Mouse (Mus musculus) lung, postnatal 0 days (tissue): ENCODE measurements around the gene Plk2. TPM values are rescaled to one million over a fixed set of nuclear protein-coding genes. Genes with fewer than 3 reads are reported as not detected.

Experiments used
- ATAC-seq: fragments of 200-750 bp; cut with Nextera tagmentation; 2 replicates; pipeline ENCODE4 v1.8.0; 2017; ENCODE audit warnings: moderate library complexity
- DNase-seq: peaks from one replicate; pipeline ENCODE4 v3.0.0-alpha.2; 2016; ENCODE audit warnings: low spot score
- H3K27ac ChIP-seq: fragments of 300-500 bp; sonication (generic); 2 replicates; pipeline ENCODE4 v1.5.1; 2014; ENCODE audit warnings: antibody characterized with exemption, mild to moderate bottlenecking, low read length, mixed read lengths
- H3K27me3 ChIP-seq: fragments of 300-500 bp; sonication (generic); replicated peaks from 2 replicates; pipeline ENCODE4 v1.6.1; 2014; ENCODE audit warnings: low read length, mixed read lengths; ENCODE audit not compliant: insufficient read depth
- H3K36me3 ChIP-seq: fragments of 300-500 bp; sonication (generic); 2 replicates; pipeline ENCODE4 v1.6.1; 2014; ENCODE audit warnings: low read length, mixed read lengths; ENCODE audit not compliant: insufficient read depth
- H3K4me1 ChIP-seq: fragments of 300-500 bp; sonication (generic); 2 replicates; pipeline ENCODE4 v1.6.1; 2014; ENCODE audit warnings: antibody characterized with exemption, low read depth, low read length, mixed read lengths; ENCODE audit not compliant: insufficient read depth
- H3K4me2 ChIP-seq: fragments of 300-500 bp; sonication (generic); replicated peaks from 2 replicates; pipeline ENCODE4 v1.6.1; 2014; ENCODE audit warnings: low read depth, mild to moderate bottlenecking, low read length, moderate library complexity, mixed read lengths
- H3K4me3 ChIP-seq: fragments of 300-500 bp; sonication (generic); 2 replicates; pipeline ENCODE4 v1.5.1; 2014; ENCODE audit warnings: low read depth, low read length
- H3K9ac ChIP-seq: fragments of 300-500 bp; sonication (generic); replicated peaks from 2 replicates; pipeline ENCODE4 v1.6.1; 2014; ENCODE audit warnings: low read depth, mild to moderate bottlenecking
- H3K9me3 ChIP-seq: fragments of 300-500 bp; sonication (generic); 2 replicates; pipeline ENCODE4 v1.6.1; 2016; ENCODE audit warnings: low read length, mixed read lengths
- CTCF ChIP-seq: IDR thresholded peaks from 2 replicates; pipeline ENCODE4 v1.5.1; 2016; ENCODE audit warnings: antibody characterized with exemption, mild to moderate bottlenecking
- EP300 ChIP-seq: IDR thresholded peaks from 2 replicates; pipeline ENCODE4 v1.6.1; 2016; ENCODE audit warnings: antibody characterized with exemption, mild to moderate bottlenecking, control low read depth
- WGBS: fragments of 180-500 bp; shearing (Covaris S2); extraction: QIAGEN DNeasy Blood & Tissue Kit; methylation state at CpG from one replicate; pipeline ENCODE4 v1.1.7; 2014; 5-methylcytosine and 5-hydroxymethylcytosine counted together
- polyA plus RNA-seq: library from polyadenylated mRNA; unstranded; fragments of >200 nt; fragmentation: Nextera tagmentation; extraction: Ambion mirVana; gene quantifications from 2 replicates; pipeline ENCODE4 v1.2.1, GENCODE M21; 2015

Gene Plk2
- polyA plus RNA-seq, 1 experiment from 2014 or later = 103 TPM

DNA sequence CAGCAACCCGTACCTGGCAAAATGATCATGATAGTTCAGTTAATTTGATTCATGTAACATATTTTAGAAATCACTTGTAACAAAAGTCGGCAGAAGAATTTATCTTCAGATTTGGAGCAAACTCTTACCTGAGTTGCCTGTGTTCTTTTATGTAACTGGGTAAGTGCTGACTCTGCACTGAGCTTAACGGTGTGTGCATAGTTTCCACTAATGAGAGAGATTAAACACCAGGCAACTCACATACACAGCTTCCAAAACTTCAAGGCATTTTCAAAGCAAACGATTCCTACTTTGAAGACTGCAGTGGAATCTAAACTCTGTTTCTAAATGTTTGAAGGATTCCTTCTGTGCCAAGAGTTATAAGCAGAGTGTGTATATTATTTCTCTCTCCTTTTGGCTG lies 49.5 kb downstream of the Plk2 start:
- DNase-seq = no peak
- ATAC-seq = no peak
- no peak overlapping the region for H3K27ac ChIP-seq

DNA sequence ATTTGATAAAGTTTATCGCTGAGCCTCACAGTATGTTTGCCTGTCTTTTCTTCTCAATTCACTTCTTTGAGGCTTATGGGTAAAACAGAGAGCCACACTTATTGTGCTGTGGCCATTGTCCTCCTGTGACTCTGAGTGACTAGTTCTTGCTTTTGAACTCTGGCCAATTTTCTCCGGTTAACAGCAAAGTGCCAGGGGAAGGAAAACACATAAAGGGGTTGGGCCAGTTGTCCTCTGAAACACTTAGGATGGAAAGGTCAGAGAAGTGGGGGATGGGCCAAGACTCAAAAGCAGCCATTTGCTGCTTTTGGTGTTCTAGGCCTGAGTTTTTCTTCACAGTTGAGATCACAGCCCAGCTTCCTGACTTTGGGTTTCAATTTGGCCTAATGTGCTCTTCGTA lies 50.0 kb downstream of the Plk2 start:
- TF ChIP-seq CTCF (no peak), EP300 (no peak)
- no peak overlapping the region for H3K4me2 ChIP-seq
- DNase-seq (peak; percentile 77), ATAC-seq (peak; percentile 33)
- 26% methylated on average over 3 of the region's 3 CpGs for WGBS
- H3K36me3 ChIP-seq = no peaks in the 10 kb centered on the region
- H3K27me3 ChIP-seq = no peaks in the 10 kb centered on the region
- no peak overlapping the region for H3K9ac ChIP-seq
- no peak overlapping the region for H3K4me3 ChIP-seq
- H3K4me1 ChIP-seq = no peaks in the 10 kb centered on the region
- no peak overlapping the region for H3K27ac ChIP-seq
- H3K9me3 ChIP-seq = no peaks in the 10 kb centered on the region

More for the DNA sequence above, 49.5 kb downstream of the Plk2 start:
- H3K4me1 ChIP-seq = no peaks in the 10 kb centered on the region
- no peaks in the 10 kb centered on the region for H3K27me3 ChIP-seq
- no peak for TF ChIP-seq CTCF
- H3K9me3 ChIP-seq = no peaks in the 10 kb centered on the region
- no peak overlapping the region for H3K9ac ChIP-seq
- H3K4me3 ChIP-seq = no peak overlapping the region
- no peaks in the 10 kb centered on the region for H3K36me3 ChIP-seq
- no peak overlapping the region for H3K4me2 ChIP-seq
- 49% methylated on average over 4 of the region's 4 CpGs for WGBS

DNA sequence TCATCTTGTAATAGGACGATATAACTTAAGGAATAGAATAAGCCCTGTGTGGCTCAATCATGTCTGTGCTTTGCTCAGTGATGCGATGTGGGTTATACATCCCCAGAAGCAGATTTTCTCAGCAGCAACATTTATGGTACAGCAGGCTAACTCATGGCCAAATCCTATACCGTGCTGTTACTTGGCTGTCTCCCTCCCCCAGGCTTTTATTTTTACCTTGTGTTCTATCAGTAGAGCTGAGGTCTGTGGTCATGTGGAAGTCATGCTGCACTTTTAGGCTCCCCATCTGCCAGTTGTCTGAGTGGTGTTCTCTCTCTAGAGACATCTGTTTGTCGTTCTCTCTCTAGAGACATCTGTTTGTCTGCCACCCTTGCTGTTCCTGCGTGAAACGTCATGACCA lies 51.6 kb downstream of the Plk2 start:
- no peak overlapping the region for H3K27ac ChIP-seq
- no peak overlapping the region for H3K9ac ChIP-seq
- H3K4me3 ChIP-seq = no peak overlapping the region
- TF ChIP-seq CTCF (no peak), EP300 (no peak)
- H3K27me3 ChIP-seq = no peaks in the 10 kb centered on the region
- no peaks in the 10 kb centered on the region for H3K36me3 ChIP-seq
- 81% methylated on average over 6 of the region's 6 CpGs for WGBS
- H3K4me2 ChIP-seq = no peak overlapping the region
- H3K9me3 ChIP-seq = no peaks in the 10 kb centered on the region
- DNase-seq (no peak), ATAC-seq (no peak)
- H3K4me1 ChIP-seq = no peaks in the 10 kb centered on the region

DNA sequence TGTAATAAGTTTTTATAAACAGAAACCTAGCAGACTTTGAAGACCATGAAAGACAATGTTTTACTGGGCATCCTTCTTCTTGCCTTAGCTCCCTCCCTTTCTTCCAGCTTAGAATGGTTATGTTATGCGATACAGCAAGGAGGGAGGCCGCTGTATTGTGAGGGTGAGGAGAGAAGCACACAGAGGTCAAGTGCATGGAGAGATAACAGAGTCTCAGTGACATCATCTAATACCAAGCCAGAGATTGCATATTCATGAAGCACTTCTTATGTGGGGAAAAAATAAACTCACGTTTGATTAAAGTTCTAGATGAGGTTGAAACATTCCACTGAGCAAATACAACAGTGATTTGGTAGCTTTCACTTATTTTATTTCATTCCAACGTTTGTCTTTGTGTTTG lies 55.2 kb downstream of the Plk2 start:
- H3K27ac ChIP-seq = no peak overlapping the region
- no peaks in the 10 kb centered on the region for H3K9me3 ChIP-seq
- H3K27me3 ChIP-seq = no peaks in the 10 kb centered on the region
- no peak overlapping the region for H3K4me2 ChIP-seq
- H3K9ac ChIP-seq = no peak overlapping the region
- DNase-seq (no peak), ATAC-seq (no peak)
- TF ChIP-seq CTCF (no peak), EP300 (no peak)
- no peaks in the 10 kb centered on the region for H3K36me3 ChIP-seq
- no peak overlapping the region for H3K4me3 ChIP-seq
- H3K4me1 ChIP-seq = no peaks in the 10 kb centered on the region
- WGBS = 48% methylated on average over 4 of the region's 4 CpGs

Other genes starting within 250 kb of the Plk2 start
- gene Rab3c, start 114.0 kb upstream of the Plk2 start, polyA plus RNA-seq = 2.8 and 3.2 TPM in 2 replicates
- gene Gapt, start 37.8 kb upstream of the Plk2 start, polyA plus RNA-seq = 0.45 and 0.55 TPM in 2 replicates